Mouse (Mus musculus) kidney, embryonic 14.5 days (tissue): ENCODE measurements at regions not wholly inside any gene's neighbourhood (a gene's known extent, or its start where the extent isn't known, plus 50 kb on each side); places are given as distances from the start of the nearest gene placed in this dataset.
A peak's percentile ranks its signal among the peaks of the same experiment; 100 is the strongest.

ENCODE experiments used
- ATAC-seq: fragments of 200-750 bp; cut with Nextera tagmentation; 2 replicates; pipeline ENCODE4 v1.8.0; 2017; ENCODE audit warnings: moderate number of reproducible peaks, mild to moderate bottlenecking, moderate TSS enrichment, moderate library complexity; ENCODE audit not compliant: low FRiP score, low TSS enrichment
- H3K27ac ChIP-seq: fragments of 300-500 bp; sonication (generic); 2 replicates; pipeline ENCODE4 v1.5.1; 2014; ENCODE audit warnings: low read depth, mild to moderate bottlenecking, low read length, moderate library complexity, mixed read lengths
- H3K27me3 ChIP-seq: fragments of 300-500 bp; sonication (generic); 2 replicates; pipeline ENCODE4 v1.6.1; 2014; ENCODE audit warnings: mild to moderate bottlenecking, low read length; ENCODE audit not compliant: control insufficient read depth, insufficient read depth
- H3K36me3 ChIP-seq: fragments of 300-500 bp; sonication (generic); 2 replicates; pipeline ENCODE4 v1.6.1; 2014; ENCODE audit warnings: low read length, mixed read lengths; ENCODE audit not compliant: control insufficient read depth, insufficient read depth
- H3K4me1 ChIP-seq: fragments of 300-500 bp; sonication (generic); 2 replicates; pipeline ENCODE4 v1.6.1; 2014; ENCODE audit warnings: low read length, mixed read lengths; ENCODE audit not compliant: control insufficient read depth, insufficient read depth
- H3K4me2 ChIP-seq: fragments of 300-500 bp; sonication (generic); replicated peaks from 2 replicates; pipeline ENCODE4 v1.6.1; 2014; ENCODE audit warnings: low read depth, mild to moderate bottlenecking, low read length
- H3K4me3 ChIP-seq: fragments of 300-500 bp; sonication (generic); 2 replicates; pipeline ENCODE4 v1.5.1; 2014; ENCODE audit warnings: mild to moderate bottlenecking, low read length
- H3K9ac ChIP-seq: fragments of 300-500 bp; sonication (generic); 2 replicates; pipeline ENCODE4 v1.6.1; 2014; ENCODE audit warnings: low read depth, mild to moderate bottlenecking, low read length, moderate library complexity
- H3K9me3 ChIP-seq: fragments of 300-500 bp; sonication (generic); 2 replicates; pipeline ENCODE4 v1.6.1; 2016; ENCODE audit warnings: low read length; ENCODE audit not compliant: control insufficient read depth
- WGBS: fragments of 180-500 bp; shearing (Covaris S2); extraction: QIAGEN DNeasy Blood & Tissue Kit; methylation state at CpG from one replicate; pipeline ENCODE4 v1.1.7; 2014; 5-methylcytosine and 5-hydroxymethylcytosine counted together

DNA sequence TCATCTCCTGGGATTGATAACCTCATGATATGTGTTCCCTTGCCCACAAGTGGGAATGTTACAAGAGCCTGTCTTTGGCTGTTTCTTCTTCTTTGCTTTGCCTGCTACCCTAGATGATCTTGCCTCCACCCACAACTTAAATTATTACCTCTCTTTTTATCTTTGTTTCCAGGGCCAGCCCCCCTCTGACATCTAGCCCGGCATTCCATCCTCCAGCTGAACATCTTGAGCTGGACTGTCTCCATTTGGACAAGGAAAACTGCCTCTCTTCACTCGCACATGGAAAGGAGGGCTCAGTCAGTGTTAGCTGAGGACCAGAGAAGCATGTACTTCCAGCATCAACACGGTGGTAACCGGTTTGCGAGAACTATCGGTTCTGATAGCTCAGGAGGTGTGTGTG is 124.3 kb downstream of the Zfp365 start:
- Histone ChIP-seq H3K9me3 (no peaks in the 10 kb centered on the region), H3K4me3 (no peak overlapping the region), H3K36me3 (no peaks in the 10 kb centered on the region), H3K9ac (no peak overlapping the region), H3K27ac (no peak overlapping the region; the same call in 1 of the 2 replicates), H3K27me3 (no peaks in the 10 kb centered on the region), H3K4me2 (0 out of 2 replicates have a peak overlapping the region, but pooled peaks have one; percentile 2), H3K4me1 (0 out of 2 replicates have a peak, but pooled peaks cover 3% of the 10 kb centered on the region)
- 56% methylated on average over 6 of the region's 6 CpGs for WGBS
- no peak for ATAC-seq

DNA sequence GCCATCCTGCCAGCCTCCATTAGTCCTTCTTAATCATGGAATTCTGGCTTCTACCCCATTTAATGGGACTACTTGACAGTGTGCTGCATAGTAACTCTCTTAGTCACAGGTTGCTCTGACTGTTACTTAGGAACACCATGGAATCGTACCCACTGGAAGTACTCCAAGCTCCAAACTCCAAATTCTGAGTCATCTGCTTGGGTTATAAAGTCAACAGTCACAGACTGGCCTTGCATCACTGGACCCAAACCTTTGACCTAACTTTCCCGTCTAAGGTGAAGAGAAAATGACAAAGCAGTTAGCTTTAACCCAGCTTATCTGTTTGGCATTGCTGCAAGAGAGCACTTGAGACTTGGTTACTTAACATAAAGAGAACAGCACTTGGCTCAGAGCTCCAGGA is 126.9 kb downstream of the Zfp365 start:
- no peak overlapping the region for H3K9ac ChIP-seq
- no peaks in the 10 kb centered on the region for H3K36me3 ChIP-seq
- no peak overlapping the region for H3K4me3 ChIP-seq
- ATAC-seq, result no peak
- no peaks in the 10 kb centered on the region for H3K9me3 ChIP-seq
- H3K27me3 ChIP-seq, result no peaks in the 10 kb centered on the region
- H3K4me2 ChIP-seq, result no peak overlapping the region
- H3K4me1 ChIP-seq, result 0 out of 2 replicates have a peak, but pooled peaks cover 3% of the 10 kb centered on the region
- H3K27ac ChIP-seq, result no peak overlapping the region
- 89% methylated on average over 2 of the region's 2 CpGs for WGBS

DNA sequence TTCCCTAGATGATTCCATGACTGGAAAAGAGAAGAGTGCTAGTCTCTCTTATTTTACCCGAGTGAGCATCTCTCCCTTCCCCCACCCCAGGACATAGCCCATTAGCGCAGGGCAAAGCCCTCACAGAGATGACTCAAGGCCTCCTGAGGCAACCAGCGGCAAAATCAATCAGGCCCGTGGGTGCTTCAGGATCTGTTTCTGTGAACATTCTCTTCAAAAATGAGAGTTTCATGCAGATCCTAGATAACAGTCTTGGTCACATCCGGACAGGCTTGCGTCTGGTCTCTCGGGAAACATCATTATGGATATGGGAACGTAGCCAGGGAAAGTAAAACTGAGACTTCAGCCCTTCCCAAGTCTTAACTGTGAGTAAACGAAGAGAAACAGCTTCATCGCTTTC is 134.1 kb downstream of the Zfp365 start:
- no peak for ATAC-seq
- Histone ChIP-seq H3K36me3 (no peaks in the 10 kb centered on the region), H3K4me1 (no peaks in the 10 kb centered on the region), H3K9ac (no peak overlapping the region), H3K9me3 (no peaks in the 10 kb centered on the region), H3K27me3 (no peaks in the 10 kb centered on the region), H3K4me3 (no peak overlapping the region), H3K27ac (no peak overlapping the region), H3K4me2 (no peak overlapping the region)
- WGBS, result 85% methylated on average over 10 of the region's 10 CpGs

DNA sequence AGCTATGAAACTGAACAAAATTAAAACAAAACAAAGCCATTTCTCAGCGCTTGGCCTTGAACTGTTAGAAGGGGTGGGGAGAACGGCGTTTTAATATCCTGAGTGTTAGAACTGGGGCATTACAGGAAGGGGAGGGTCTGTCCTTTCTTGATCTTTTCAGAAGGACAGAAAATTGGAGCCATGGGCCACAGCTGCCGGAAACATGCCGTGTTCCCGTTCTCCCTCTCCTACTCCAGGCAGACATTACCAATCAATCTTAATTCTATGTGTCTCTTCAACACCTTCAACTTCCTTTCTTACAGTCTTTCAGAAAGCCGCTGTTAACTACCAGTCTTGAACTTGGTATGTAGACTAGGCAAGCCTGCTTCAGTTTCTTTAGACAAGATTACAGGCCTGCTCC is 134.7 kb downstream of the Zfp365 start:
- Histone ChIP-seq H3K27me3 (no peaks in the 10 kb centered on the region), H3K27ac (no peak overlapping the region), H3K4me2 (no peak overlapping the region), H3K36me3 (no peaks in the 10 kb centered on the region), H3K9me3 (no peaks in the 10 kb centered on the region), H3K4me3 (no peak overlapping the region), H3K4me1 (no peaks in the 10 kb centered on the region), H3K9ac (no peak overlapping the region)
- ATAC-seq, result no peak
- WGBS, result 82% methylated on average over 7 of the region's 7 CpGs

DNA sequence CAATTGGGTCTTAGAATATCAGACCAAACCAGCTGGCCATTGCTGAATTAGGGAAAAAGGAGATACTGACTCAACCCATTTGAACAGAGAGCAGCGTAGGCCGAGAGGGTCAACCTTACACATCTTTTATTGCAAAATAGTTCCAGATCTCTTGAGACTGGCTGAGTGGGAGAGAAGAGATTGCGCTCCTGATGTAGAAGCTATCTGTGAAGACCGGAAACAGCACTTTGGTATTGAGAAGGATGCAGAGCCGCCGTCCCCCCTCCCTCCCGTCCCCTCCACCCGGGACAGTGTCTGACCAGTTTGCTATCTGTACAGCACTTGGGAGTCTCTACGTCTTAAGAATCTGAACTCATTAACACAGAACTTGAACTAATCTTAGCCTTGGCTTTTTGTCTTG is 135.6 kb downstream of the Zfp365 start:
- H3K9ac ChIP-seq, result no peak overlapping the region

DNA sequence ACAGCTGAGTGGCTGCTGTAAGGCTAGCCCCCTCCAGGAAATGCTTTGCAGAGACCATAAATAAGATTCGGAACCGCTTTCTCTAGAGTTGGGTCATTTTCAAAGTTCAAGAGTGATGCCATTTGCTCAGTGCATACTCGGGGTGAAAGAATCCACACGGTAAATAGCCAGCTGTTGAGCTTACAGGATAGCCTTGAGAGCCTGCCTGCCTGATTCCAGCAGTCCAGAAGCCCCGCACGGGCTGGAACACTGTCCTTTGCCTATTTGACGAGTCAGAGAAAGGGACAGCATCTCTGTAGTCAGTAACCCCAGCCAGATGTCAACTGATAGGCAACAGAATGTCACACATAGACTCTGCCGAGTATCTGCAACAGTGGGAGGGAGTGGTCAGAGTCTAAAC is 140.7 kb downstream of the Zfp365 start:
- 50% methylated on average over 8 of the region's 8 CpGs for WGBS
- H3K9ac ChIP-seq, result no peak overlapping the region
- H3K4me1 ChIP-seq, result no peaks in the 10 kb centered on the region
- H3K4me3 ChIP-seq, result no peak overlapping the region
- no peak for ATAC-seq
- no peaks in the 10 kb centered on the region for H3K27me3 ChIP-seq
- no peak overlapping the region for H3K27ac ChIP-seq
- no peaks in the 10 kb centered on the region for H3K9me3 ChIP-seq
- no peak overlapping the region for H3K4me2 ChIP-seq
- H3K36me3 ChIP-seq, result no peaks in the 10 kb centered on the region

More for the DNA sequence above, 135.6 kb downstream of the Zfp365 start:
- H3K9me3 ChIP-seq, result no peaks in the 10 kb centered on the region
- H3K36me3 ChIP-seq, result no peaks in the 10 kb centered on the region
- 93% methylated on average over 9 of the region's 9 CpGs for WGBS
- H3K27ac ChIP-seq, result no peak overlapping the region
- H3K4me2 ChIP-seq, result no peak overlapping the region
- no peak for ATAC-seq
- H3K4me3 ChIP-seq, result no peak overlapping the region
- H3K27me3 ChIP-seq, result no peaks in the 10 kb centered on the region
- no peaks in the 10 kb centered on the region for H3K4me1 ChIP-seq

DNA sequence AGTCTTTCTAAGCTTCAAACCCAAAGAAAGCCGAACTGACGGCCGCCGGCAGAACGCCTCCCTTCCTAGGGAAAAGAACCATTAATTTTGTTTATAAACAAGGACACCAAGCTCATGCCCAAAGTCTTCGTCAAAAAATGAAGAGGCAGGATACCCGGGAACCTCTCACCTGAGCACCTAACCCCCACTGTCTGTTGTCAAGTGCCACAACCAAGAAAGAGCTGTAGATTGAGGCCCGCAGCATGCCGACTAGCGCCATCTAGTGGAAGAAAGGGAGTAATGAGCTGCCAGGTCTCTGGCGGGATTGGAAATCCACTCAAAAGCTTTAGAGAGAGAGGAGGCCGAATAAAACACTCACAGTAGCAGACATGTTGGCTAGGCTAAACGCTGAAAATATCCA is 146.4 kb downstream of the Zfp365 start:
- Histone ChIP-seq H3K36me3 (no peaks in the 10 kb centered on the region), H3K9ac (no peak overlapping the region), H3K4me2 (no peak overlapping the region), H3K27ac (no peak overlapping the region), H3K9me3 (no peaks in the 10 kb centered on the region), H3K4me1 (no peaks in the 10 kb centered on the region), H3K4me3 (no peak overlapping the region), H3K27me3 (no peaks in the 10 kb centered on the region)
- 42% methylated on average over 13 of the region's 13 CpGs for WGBS
- no peak for ATAC-seq

DNA sequence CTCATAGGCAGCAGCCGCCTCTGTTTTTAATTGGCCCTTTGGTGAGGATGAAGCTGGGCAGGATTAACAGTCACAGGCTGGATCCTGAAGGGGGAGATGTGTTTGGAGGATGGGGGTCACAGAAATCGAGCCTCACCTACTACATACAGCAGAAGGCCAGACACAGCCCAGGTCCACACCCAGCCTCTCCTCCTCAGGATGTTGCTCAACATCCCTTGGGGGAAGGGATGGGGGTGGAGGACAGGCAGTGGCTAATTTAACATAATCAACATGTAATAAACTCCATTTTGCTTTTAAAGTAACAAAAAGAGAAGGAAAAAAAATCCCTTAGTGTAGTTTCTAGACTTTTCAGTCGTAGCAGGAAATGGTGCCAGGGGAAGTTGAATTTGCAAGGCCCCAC is 152.0 kb downstream of the Zfp365 start:
- WGBS, result 42% methylated on average over 3 of the region's 3 CpGs
- Histone ChIP-seq H3K27me3 (no peaks in the 10 kb centered on the region), H3K9me3 (no peaks in the 10 kb centered on the region), H3K4me1 (peaks cover 13% of the 10 kb centered on the region), H3K36me3 (no peaks in the 10 kb centered on the region), H3K4me3 (no peak overlapping the region), H3K4me2 (no peak overlapping the region), H3K27ac (no peak overlapping the region), H3K9ac (no peak overlapping the region)
- ATAC-seq, result no peak

DNA sequence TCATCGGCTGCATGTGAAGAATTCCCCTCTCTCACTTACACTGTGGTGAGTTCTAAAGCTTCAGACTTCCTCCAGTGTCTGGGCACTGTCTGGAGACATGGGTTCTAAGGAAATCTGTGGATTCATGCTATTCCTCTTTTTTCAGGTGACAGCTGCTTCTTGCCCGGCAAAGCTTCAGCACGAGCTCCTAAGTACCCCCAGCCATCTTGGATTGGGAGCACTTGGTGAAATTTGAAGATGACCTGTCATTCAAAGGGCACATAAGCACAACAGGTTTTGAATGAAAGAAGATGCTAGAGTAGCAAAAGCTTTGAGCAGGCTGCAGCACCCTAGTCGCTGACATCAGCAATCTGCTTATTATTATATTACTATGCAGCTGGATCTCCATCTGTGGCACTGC is 164.3 kb downstream of the Zfp365 start:
- 87% methylated on average over 4 of the region's 4 CpGs for WGBS
- H3K4me2 ChIP-seq, result no peak overlapping the region

DNA sequence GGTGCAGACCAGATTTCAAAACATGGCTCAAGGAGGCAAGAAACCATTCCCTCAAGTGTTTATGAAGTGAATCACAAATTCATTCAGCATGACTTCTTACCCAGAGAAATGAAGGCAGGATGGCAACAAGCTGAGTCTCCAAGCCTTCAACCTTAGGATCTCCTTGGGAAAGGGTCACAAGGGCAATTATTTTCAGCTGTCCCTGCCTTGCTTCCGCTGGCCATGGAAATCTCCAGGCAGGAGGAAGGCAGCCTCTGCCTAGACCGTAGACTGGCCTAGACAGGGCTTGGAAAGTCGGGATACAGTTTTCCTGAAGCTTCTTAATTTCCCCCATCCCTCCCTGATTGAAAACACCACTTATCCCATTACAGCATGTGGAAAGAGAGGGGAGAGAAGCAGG is 165.0 kb downstream of the Zfp365 start:
- no peak overlapping the region for H3K4me2 ChIP-seq
- no peaks in the 10 kb centered on the region for H3K27me3 ChIP-seq
- H3K9me3 ChIP-seq, result no peaks in the 10 kb centered on the region
- H3K4me3 ChIP-seq, result no peak overlapping the region
- 70% methylated on average over 3 of the region's 3 CpGs for WGBS
- H3K27ac ChIP-seq, result no peak overlapping the region
- H3K4me1 ChIP-seq, result no peaks in the 10 kb centered on the region
- ATAC-seq, result no peak
- H3K36me3 ChIP-seq, result no peaks in the 10 kb centered on the region
- no peak overlapping the region for H3K9ac ChIP-seq

More for the DNA sequence above, 164.3 kb downstream of the Zfp365 start:
- Histone ChIP-seq H3K4me1 (no peaks in the 10 kb centered on the region), H3K27ac (no peak overlapping the region), H3K4me3 (no peak overlapping the region), H3K36me3 (no peaks in the 10 kb centered on the region), H3K27me3 (no peaks in the 10 kb centered on the region), H3K9me3 (no peaks in the 10 kb centered on the region), H3K9ac (no peak overlapping the region)
- ATAC-seq, result no peak
